19 mouse cellular contexts compared by ENCODE assay signal in the genomic region with DNA sequence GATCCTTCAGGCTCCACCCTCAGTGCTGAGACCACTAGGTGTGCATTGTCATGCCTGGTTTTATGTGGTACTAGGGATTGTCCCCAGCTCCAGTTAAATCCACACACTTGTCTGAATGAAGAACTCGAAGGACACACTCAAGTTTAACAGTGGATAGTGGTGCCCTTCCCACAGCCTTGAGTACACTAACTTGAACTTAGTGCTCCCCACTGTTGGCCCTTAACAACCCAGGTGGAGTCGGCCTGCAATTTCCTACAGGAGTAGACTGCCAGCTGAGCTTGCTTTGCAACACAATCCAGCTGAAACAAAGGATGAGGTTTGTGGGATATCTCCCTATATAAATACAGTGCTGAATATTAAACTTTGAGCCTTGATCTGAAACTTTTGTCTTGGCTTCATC. TPM values are rescaled to one million over a fixed set of nuclear protein-coding genes. Genes with fewer than 3 reads are reported as not detected.
DNase-seq lines count a peak whose midpoint lies in the region.
"Had no signal": no experiment of that assay in that cellular context is flagged by ENCODE, and none has a peak within 500 bp of the region (broad histone marks: within the 10 kb centered on the region; RNA-seq: fewer than 3 reads in every experiment).

No protein-coding gene starts in this region.

- peak; percentile 42 for DNase-seq in heart, adult 11 months
- no peak for DNase-seq in heart, adult 18-20 months
- DNase-seq in ES-CJ7 (ENCODE audit: low read depth, low spot score) (peak; percentile 73), R1 (ENCODE audit: low read depth, low spot score) (peak; percentile 93)
- DNase-seq in embryo, embryonic 10 days (ENCODE audit: low spot score): no peak
- DNase-seq in adrenal gland, postnatal 10 days: no peak
- DNase-seq: adrenal gland, adult 8-10 months; adrenal gland, postnatal 25 days; B cell, adult 2 months; cerebellum, adult 11 months; cerebellum, adult 18-20 months; cerebellum, adult 8-10 months; cerebellum, adult 9-11 months; cerebellum, postnatal 14 days; cerebellum, postnatal 36 days; forebrain, postnatal 0 days had no signal

RNA-seq across cellular contexts. Expression of gene Fgfbp1, which starts 12.9 kb away (rescaled TPM):
- total RNA-seq in heart, adult 18-20 months (2021): under 1 TPM in 1 of 2 experiments, not detected in 1; 0.39 TPM
- not detected for total RNA-seq in adrenal gland, postnatal 10 days (2021)
- total RNA-seq: adrenal gland, adult 18-20 months; adrenal gland, adult 8-10 months; adrenal gland, postnatal 25 days; CH12.LX; common myeloid progenitor, adult 5-6 weeks had no signal

RNA-seq across cellular contexts. Expression of gene Gm7879, which starts 55.7 kb away (rescaled TPM):
- total RNA-seq in heart, adult 18-20 months (2021): 1 to 10 TPM; 4.6 to 7.9 TPM
- total RNA-seq in adrenal gland, postnatal 10 days (2021): 10 to 100 TPM; 12.7 to 13.6 TPM
- total RNA-seq: forebrain, postnatal 0 days had no signal

Comparison
In these comparisons a context has a peak if more than half of its experiments do, and no peak if none do; other contexts are left out.
1. DNase-seq: peak in heart, adult 11 months (single experiment), ES-CJ7 (single experiment) and R1 (single experiment); none in heart, adult 18-20 months (0 of 2), embryo, embryonic 10 days (single experiment) and adrenal gland, postnatal 10 days (single experiment).